Mouse (Mus musculus) testis, adult 2 months (tissue): ENCODE data around the gene Lrrc20.

Source experiments
- CTCF ChIP-seq: fragments of 200-500 bp; IDR thresholded peaks from 2 replicates; pipeline ENCODE4 v1.5.1; 2012; ENCODE audit warnings: low read depth, mild to moderate bottlenecking, inconsistent platforms, low read length, moderate library complexity; ENCODE audit not compliant: control insufficient read depth, insufficient read depth, insufficient replicate concordance
- POLR2A ChIP-seq: fragments of 200-500 bp; IDR thresholded peaks from 2 replicates; pipeline ENCODE4 v1.6.1; 2012; ENCODE audit warnings: low read depth, mild to moderate bottlenecking, inconsistent platforms, low read length, moderate library complexity; ENCODE audit not compliant: control insufficient read depth

- no peak for TF ChIP-seq CTCF
- no peak for TF ChIP-seq POLR2A
Observed at GRCm38 (mm10) chr10:61500756-61501155, 25.2 kb downstream of the Lrrc20 start.
